Mouse (Mus musculus): Measurements from ENCODE around the gene Pcnx.

GRCm38 (mm10) chr12:81921785-81922184 lies 62.0 kb downstream of the Pcnx start:
- TF ChIP-seq POLR2A (IDR thresholded peaks at IDR 0.05; ENCODE audit: low read depth, low read length) (no peak), CTCF (IDR thresholded peaks at IDR 0.05; ENCODE audit: extremely low read depth, insufficient read length, insufficient replicate concordance, low read depth, low read length) (no peak)
